Mouse (Mus musculus): ENCODE results near the gene Usp44.
"Not testable (repeated sequence)": the region's sequence is repeated elsewhere in the genome, so short reads cannot be mapped to it uniquely, and the experiment has no call there.

Usp44 gene

DNA sequence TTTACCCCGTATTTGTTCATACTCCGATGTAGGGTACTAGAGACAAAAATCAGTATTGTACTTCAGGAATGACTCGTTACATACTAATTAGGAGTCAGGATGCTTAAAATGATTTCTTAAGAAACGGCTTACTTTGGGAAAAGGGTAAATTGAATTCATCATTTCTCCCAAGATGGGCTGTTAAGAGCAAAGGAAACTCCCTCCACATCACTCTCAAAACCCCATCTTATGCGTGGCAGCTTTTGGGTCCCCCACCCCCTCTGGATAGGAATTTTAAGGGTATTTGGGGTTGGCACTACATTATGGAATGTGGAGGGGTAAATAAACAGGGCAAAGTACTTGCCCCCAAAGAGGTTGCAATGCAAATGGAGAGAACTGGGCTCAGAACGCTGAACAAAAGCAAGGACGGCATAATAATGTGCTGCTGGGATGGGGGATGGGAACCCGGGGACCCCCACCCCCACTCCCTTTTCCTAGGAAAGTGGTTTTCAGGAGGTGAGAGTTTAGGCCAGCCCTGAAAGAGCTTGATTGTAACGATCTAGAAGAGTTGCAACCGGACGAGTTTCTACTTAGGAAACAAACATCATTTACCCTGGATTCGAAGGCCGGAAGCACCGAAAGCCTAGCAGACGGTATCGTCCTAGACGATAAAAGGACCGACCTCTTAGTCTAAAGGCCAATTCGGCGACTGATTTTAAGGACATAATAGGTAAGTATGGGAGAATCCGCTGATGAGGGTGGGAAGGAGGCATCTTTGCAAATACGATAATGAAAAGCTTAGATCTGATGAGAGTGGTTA lies at the start of gene Usp44:
Usp44 (plus strand) TSS at position 625 of the 799 bp plus-strand sequence.
- DNase-seq (ENCODE audit: extremely low read depth, insufficient read length, low spot score) = no peak

DNA sequence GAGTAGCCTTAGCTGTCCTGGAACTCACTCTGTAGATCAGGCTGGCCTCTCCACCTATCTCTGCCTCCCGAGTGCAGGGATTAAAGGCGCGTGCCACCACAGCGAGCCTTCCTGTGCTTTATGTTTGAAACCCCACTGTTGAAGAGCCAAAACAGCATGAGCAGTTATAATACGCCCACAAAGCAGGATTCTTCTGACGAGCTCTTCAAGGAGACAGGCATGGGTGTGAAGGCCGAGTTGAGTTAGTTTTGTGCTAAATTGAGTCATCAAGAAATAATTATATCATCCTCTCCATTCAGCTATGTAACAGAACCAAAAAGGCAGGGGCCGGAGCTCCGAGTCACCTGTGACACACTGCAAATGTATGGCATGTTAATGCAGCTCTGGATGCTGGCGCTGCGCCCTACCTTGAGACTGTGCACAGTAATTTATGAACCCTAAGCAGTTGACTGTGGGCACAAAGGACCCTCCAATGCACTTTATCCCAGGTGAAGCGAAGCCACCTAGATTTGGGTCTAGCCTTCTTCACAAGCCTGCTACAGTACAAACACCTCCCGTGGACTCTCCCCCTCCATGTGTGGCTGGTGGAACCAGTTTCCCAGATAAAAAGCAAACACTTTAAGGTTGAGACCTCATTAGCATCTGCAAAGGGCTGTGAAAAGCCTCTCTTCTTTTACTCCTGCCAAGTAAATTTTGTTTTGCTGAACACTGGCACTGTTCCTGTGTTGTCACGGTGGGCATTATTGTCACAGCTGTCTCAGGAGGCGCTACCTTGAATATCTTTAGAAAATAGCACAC lies 47.9 kb upstream of the Usp44 start:
- DNase-seq (ENCODE audit: extremely low read depth, insufficient read length, low spot score) = peak; percentile 30

DNA sequence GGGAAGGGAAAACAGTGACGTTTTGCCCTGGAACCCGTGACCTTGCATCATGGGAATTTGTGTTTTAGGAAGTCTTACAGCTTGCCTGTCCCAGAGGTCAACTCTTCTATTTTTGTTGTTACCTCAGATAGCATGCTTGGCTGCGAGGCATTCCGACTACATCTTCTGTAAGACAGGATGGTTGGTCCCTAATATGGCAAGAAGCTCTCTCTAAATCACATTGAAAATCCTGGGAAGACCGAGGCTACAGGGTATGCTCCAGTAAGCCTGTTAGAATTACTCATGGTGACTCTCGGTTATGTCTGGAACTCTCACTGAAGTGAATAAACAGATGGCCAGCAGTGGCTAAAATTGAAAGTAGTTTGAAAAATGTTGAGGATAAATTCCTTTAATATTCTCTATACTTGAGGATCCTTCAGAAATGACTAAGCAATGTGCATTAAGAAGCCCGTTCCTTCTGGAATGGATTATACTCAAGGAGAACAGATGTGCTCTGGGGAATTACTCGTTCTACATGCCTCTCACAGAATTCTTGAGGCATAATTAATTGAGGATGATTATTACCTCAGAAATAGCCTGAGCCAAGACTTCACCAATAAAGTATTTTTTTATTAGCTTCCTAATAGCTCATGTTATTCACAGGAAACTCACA lies 31.5 kb upstream of the Usp44 start:
- peak; percentile 43 for DNase-seq (ENCODE audit: extremely low read depth, insufficient read length, low spot score)

DNA sequence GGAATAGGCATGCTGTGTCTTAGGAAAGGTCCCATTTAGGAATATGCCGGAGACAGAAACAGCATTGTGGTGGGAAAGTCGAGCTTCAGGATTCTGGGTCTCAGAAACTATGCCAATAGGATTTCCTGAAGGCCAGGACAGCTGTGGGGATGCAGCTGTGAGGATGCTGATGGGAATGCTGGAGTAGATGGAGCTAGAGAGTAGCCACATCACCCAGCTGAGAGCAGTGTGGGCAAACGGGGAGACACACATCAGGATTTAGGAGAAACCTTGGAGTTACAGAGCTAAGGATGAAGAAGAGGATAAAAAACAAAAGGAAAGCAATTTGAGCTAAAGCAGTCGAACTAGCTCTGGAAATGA lies 31.0 kb upstream of the Usp44 start:
- no peak for DNase-seq (ENCODE audit: extremely low read depth, insufficient read length, low spot score)

DNA sequence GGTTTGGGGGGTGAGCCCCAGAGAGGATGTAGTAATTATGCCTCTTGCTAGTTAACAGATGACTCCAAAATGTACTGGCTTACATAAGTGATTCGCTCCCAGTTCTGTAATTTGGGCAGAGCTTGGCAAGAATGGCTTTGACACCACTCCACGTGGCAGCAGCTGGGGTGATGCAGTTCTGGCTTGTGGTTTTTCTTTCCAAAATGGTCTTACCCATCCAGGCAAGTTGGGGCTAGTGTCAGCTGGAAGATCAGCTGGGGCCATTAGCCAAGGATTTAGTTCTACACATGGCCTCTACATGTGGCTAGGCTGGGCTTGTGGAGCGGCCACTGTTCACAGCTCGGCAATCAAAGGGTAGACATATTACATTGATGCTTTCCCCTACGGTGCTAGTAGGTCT lies 30.5 kb upstream of the Usp44 start:
- DNase-seq (ENCODE audit: extremely low read depth, insufficient read length, low spot score) = peak; percentile 45

DNA sequence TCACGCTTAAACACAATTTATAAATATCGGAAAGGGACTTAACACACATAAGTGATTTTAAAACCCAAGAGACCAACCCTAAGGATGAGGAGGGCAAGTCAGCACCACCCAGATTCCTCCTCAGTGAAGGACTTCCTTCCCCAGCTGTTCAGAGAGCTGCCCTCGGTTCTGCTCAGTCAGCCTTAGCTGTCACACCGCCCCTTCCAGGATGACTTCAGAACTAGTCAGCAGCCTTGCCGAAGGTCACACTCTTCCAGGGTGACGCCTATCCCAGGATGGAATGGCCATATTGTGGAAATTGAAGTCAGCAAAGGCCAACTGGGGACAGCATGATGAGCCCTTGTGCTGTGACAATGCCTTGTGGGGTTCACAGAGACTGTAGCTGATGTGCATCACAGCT lies 28.2 kb upstream of the Usp44 start:
- DNase-seq (ENCODE audit: extremely low read depth, insufficient read length, low spot score) = peak; percentile 42

DNA sequence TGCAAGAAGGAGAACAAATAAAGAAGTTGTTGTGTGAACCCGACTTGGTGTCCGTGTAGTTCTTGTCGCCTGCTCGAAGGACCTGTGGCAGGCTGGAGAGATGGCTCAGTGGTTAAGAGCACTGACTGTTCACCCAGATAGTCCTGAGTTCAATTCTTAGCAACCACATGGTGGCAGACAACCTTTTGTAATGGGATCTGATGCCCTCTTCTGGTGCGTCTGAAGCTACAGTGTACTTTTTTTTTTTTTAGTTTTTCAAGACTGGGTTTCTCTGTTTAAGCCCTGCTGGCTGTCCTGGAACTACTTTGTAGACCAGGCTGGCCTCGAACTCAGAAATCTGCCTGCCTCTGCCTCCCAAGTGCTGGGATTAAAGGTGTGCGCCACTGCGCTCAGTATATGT lies 21.9 kb upstream of the Usp44 start:
- DNase-seq (ENCODE audit: extremely low read depth, insufficient read length, low spot score) = not testable (repeated sequence)

DNA sequence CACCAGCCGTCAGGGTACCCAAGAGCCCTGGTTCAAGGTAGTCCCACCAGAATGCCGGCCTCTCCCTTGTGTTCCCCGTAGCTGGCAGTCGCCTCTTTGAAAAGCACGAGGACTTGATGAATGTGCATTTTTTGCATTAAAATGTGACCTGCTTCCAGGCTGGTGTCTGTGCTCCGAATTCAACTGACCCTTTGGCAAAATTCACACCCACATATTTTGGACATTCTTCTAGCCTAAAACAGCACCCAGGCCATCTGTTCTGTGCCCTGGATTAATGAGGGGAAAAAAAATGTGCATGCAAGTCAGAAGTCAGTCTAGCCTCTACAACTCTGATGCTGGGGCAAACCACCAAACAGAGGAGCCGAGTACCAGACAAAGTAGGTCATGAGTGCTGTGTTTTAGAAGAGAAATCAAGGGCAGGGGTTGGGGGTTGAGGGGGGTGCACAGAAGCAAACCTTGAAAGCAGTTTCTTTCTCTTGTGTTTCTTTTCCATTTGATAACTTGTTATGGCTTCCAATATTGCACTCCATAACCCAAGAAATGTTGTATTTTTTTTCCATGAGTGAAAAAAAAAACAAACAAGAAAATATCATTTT lies 20.7 kb upstream of the Usp44 start:
- no peak for DNase-seq (ENCODE audit: extremely low read depth, insufficient read length, low spot score)

DNA sequence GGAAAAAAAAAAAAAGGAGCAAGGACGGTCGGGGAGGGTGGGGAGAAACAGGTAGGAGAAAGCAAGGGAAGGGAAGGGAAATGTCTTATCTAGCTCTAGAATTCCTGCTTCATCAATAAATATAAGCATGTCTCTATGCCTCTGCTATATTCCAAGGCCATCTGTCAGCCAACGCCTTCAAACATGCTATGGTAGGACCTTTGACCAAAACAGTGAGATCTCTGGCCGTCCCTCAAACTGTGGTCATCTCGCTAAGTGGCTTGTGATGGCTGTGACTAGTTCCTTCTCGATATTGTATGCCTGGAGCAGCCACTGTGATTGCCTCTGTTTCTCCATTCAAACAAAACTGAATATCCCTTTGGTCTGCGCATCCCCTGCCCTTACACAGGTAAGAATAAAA lies 19.3 kb upstream of the Usp44 start:
- DNase-seq (ENCODE audit: extremely low read depth, insufficient read length, low spot score) = no peak

DNA sequence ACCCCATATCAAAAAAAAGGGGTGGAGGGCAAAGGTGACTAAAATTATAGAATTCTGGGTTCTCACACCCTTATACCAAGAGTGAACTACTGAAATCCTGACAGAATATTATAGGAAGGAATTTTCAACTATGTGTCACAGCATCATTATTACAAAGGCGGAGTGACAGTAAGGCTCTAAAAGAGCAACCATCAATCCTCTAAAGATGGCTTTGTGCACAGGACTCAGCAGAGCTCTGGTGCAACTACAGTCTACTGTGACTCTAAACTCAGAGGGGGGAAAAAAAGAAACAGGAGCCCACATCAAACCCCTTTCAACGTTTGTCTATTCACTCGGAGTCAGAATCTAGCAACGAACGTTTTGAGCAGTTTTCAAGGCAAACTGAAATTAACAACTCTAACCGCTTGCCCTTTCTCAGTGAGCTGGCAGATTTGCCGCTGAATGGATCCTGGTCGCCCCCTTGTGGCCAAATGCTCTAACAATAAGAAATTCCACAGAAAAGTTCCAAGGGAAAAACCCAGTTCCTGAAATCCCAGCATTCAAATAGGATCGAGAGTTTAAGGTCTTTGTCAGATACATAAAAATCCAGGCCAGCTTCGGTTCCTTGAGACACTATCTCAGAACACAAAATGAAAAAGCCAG lies 18.5 kb upstream of the Usp44 start:
- DNase-seq (ENCODE audit: extremely low read depth, insufficient read length, low spot score) = peak; percentile 45

DNA sequence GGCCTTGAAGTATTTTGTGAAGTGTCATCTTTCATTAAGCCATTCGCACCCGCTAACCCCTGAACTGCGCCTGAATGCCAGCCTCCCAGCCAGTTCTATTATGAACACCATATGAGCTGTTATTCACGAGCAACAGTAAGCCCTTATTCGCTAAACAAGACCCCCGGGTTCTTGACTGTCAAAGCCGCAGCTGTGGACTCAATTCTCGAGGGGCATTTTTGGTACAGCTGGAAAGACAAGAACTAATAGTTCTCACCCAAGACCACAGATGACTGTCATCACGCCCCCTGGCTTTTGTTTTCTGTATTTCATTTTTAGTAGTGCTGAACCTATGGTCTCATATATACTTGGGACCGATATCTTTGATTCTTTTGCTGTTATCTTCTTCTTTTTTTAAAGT lies 17.6 kb upstream of the Usp44 start:
- DNase-seq (ENCODE audit: extremely low read depth, insufficient read length, low spot score) = no peak

DNA sequence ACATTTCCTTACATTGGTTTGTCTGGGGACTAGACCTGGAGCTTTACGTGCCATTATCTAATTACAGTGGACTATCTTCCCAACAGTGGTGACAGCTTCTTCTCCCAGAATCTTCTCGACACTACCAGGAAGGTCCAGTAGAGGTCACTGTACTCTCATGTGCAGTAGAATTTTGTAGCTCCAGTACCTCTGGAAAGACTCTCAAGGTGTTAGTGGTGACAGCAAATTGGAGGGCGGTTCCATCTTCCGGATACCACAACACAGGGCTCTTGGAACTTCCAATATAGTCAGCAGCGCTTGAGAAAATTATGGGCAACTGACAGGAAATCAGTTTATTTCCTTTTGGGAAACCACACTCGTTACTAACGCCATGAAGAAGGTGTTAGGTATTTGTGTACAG lies 12.7 kb upstream of the Usp44 start:
- DNase-seq (ENCODE audit: extremely low read depth, insufficient read length, low spot score) = peak; percentile 43

DNA sequence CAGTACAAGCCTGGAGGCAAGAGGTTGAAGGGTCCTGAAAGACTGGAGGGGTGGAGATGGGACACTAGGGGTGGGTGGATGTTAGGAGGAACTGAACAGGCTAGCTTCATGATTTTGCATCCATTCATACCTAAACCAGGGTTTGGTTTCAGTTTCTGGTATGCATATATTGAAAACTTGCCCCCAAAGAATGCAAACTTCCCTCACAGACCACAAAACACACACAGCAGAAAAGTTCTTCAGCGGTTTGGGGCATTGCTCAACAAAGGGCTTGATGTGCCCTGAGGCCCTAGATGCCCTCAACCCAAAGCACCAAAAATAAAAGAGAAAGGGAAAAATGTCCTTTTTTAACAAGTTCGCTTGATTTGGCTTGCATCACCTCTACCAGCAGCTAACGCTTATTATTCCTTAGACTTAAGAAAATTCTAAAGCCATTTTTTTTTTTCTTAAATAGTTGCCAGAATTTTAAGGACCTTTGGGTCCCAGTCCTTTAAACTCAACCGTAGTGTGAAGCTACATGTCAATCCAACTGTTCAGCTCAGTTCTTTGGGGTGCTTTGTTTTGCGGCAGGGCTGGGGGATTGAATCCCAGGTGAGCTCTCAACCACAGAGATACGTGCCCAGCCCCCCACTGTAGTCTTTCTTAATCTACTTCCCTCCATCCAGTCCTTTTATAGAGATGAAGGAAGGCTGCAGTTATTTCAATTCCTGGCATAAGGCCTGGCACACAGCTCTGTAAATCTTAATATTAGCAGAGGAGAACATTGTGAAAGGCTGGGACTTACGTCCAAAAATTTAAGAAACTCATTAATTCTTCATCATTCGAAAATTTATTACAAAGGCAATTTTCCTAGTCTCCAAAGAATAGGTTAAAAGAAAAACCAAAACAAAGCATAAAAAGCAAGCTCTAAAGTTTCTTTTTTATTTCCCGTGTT lies 1.2 kb upstream of the Usp44 start:
- DNase-seq (ENCODE audit: extremely low read depth, insufficient read length, low spot score) = peak; percentile 56

DNA sequence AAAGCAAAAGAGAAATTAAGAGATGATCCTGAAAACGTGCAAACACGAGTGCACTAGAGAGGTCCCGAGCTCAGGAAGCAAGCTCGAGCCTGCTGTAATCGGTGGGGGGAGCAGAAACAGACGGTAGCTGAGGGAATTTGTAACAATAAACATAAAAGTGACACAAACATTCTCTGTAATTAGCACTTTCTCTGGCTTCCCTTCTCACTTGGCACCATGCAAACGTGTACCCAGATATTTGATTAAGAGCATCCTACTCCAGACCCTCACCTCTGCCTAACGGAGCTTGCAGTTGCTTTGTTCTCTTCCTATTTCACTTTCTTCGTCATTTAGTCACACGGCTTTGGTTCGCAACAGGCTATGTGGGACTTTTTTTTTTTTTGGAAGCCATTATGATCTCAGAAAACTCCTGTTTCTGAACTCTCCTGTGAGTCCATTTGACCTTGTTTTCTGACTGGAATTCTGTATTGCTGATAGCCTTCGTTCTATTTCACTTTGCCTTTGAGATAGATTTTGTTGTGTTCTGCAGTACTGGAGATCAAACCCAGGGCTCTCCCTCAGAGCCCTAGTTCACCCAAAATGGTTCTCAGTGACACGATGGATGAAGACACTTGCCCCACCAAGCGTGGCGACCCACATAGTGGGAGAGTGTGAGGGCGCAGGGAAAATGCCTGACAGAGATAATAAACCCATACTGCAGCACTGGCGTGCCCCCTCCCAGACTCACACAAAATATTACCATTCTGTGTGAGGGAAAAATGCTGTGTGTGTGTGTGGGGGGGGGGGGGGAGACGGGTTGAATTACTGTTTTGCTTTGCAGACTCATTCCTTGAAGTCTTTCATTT lies 597 bp downstream of the Usp44 start:
- DNase-seq (ENCODE audit: extremely low read depth, insufficient read length, low spot score) = no peak

DNA sequence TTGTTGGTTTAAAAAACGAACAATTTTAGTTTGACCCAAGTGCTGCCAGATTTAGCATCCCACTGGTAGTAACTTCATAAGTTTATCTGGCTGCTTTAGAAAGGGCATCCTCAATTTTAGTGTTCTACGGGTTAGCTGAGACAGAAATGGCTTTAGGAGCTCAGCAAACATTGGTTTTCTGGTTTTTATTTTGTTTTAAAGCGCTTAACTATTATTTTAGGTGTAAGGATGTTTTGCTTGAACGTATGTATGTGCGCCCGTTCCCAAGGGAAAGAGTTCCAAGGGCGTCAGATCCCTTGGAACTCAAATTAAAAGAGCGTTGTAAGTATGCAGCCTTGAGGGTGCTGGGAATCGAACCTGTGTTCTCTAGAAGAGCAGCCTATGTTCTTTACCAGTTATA lies 1.5 kb downstream of the Usp44 start:
- no peak for DNase-seq (ENCODE audit: extremely low read depth, insufficient read length, low spot score)

DNA sequence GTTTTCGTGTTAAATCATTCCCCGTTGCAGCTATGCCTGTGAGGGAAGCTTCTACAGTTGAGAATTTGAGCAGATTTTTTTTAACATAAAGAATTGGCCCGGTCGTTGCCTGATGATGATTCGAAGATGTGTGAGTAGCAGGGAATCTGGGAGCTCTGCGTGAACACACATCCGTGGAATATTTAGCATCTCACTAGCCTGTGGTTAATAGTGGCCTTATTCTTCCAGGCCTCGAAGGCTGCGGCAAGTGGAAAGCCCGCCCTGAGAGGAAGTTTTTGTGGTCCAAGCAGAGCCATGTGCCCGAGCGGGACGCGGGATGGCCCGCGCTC lies 2.0 kb downstream of the Usp44 start:
- DNase-seq (ENCODE audit: extremely low read depth, insufficient read length, low spot score) = no peak

DNA sequence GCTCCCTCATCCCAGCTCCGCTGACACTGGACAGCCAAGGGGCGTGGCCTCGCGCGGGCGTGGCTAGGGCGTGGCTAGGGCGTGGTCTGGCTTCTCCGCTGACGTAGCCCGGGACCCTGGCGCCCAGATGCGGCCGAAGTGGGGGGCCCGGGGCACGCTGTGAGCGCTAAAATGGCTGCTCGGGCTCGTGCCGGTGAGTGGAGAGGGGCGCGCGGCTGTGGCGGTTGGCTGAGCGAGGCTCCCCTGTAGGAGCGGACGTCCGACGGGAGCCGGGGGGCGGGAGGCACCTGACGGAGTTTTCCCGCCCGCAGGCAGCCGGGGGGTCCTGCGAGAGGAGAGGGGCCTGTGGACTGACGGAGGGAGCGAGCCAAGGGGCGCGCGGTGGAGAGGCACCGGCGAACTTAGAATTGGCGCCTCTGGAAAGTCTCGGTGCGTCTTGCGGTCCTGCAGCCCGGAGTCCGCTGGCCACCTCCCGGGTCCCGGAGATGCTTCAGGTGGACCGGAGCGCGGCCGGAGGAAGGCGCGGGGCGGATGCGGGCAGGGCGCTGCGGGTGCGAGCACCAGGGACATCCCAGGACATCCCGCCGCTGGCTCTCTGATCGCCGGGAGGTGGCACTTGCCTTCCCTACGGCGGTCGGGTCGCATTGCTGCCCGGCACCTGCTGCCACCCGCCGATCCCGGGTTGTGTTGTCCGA lies 2.5 kb downstream of the Usp44 start:
- DNase-seq (ENCODE audit: extremely low read depth, insufficient read length, low spot score) = peak; percentile 69

DNA sequence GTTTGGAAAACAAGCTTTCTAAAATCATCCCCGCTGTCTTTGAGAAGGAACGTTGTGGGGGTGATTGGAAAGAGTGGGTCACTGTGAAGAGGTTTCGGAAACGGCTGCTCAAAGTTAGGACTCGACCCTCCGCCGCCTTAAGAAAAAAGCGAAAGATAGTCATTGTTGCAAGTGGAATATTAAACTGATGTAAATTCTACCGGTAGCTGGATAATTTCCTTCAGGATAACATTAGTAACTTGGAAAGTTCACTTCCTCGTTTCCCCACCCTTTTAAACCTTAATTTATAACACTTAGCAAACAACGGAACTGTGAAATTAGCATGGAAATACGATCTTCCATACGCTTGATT lies 3.0 kb downstream of the Usp44 start:
- no peak for DNase-seq (ENCODE audit: extremely low read depth, insufficient read length, low spot score)
